Mouse (Mus musculus) embryonic facial prominence, embryonic 11.5 days (tissue): ENCODE measurements around the gene Pex16. TPM values are rescaled to one million over a fixed set of nuclear protein-coding genes. Genes with fewer than 3 reads are reported as not detected.
A peak's percentile ranks its signal among the peaks of the same experiment; 100 is the strongest.
"Not testable (repeated sequence)": the region's sequence is repeated elsewhere in the genome, so short reads cannot be mapped to it uniquely, and the experiment has no call there.

ENCODE experiments used
- ATAC-seq: fragments of 200-750 bp; cut with Nextera tagmentation; replicated peaks from 2 replicates; pipeline ENCODE4 v1.8.0; 2017; ENCODE audit warnings: low read depth; ENCODE audit not compliant: insufficient number of reproducible peaks, low FRiP score, low TSS enrichment
- DNase-seq: peaks from one replicate; pipeline ENCODE4 v3.0.0-alpha.2; 2015; ENCODE audit warnings: low spot score
- H3K27ac ChIP-seq: fragments of 300-500 bp; sonication (generic); replicated peaks from 2 replicates; pipeline ENCODE4 v1.5.1; 2014; ENCODE audit warnings: mild to moderate bottlenecking, low read depth, low read length, control low read depth
- H3K27me3 ChIP-seq: fragments of 300-500 bp; sonication (generic); 2 replicates; pipeline ENCODE4 v1.6.1; 2014; ENCODE audit warnings: mild to moderate bottlenecking, low read length, moderate library complexity, mixed read lengths; ENCODE audit not compliant: control insufficient read depth, insufficient read depth
- H3K36me3 ChIP-seq: fragments of 300-500 bp; sonication (generic); replicated peaks from 2 replicates; pipeline ENCODE4 v1.6.1; 2014; ENCODE audit warnings: low read depth, mild to moderate bottlenecking, low read length, moderate library complexity, mixed read lengths; ENCODE audit not compliant: control insufficient read depth, insufficient read depth
- H3K4me1 ChIP-seq: fragments of 300-500 bp; sonication (generic); 2 replicates; pipeline ENCODE4 v1.6.1; 2014; ENCODE audit warnings: low read length, mixed read lengths; ENCODE audit not compliant: control insufficient read depth, insufficient read depth
- H3K4me2 ChIP-seq: fragments of 300-500 bp; sonication (generic); 2 replicates; pipeline ENCODE4 v1.6.1; 2014; ENCODE audit warnings: low read depth, mild to moderate bottlenecking, control low read depth, low read length, moderate library complexity
- H3K4me3 ChIP-seq: fragments of 300-500 bp; sonication (generic); 2 replicates; pipeline ENCODE4 v1.5.1; 2014; ENCODE audit warnings: low read depth, low read length, control low read depth
- H3K9ac ChIP-seq: fragments of 300-500 bp; sonication (generic); replicated peaks from 2 replicates; pipeline ENCODE4 v1.6.1; 2014; ENCODE audit warnings: mild to moderate bottlenecking, control low read depth, low read length
- H3K9me3 ChIP-seq: fragments of 300-500 bp; sonication (generic); replicated peaks from 2 replicates; pipeline ENCODE4 v1.6.1; 2016; ENCODE audit warnings: mild to moderate bottlenecking, low read length, inconsistent platforms, mixed read lengths; ENCODE audit not compliant: control insufficient read depth
- WGBS: fragments of 180-500 bp; shearing (Covaris S2); extraction: QIAGEN DNeasy Blood & Tissue Kit; methylation state at CpG from one replicate; pipeline ENCODE4 v1.1.7; 2014; 5-methylcytosine and 5-hydroxymethylcytosine counted together
- polyA plus RNA-seq: library from polyadenylated mRNA; unstranded; fragments of >200 nt; fragmentation: Nextera tagmentation; extraction: Ambion mirVana; gene quantifications from 2 replicates; pipeline ENCODE4 v1.2.1, GENCODE M21; 2014

The Pex16 gene
- polyA plus RNA-seq, 1 experiment from 2014 or later = 11.7 TPM

DNA sequence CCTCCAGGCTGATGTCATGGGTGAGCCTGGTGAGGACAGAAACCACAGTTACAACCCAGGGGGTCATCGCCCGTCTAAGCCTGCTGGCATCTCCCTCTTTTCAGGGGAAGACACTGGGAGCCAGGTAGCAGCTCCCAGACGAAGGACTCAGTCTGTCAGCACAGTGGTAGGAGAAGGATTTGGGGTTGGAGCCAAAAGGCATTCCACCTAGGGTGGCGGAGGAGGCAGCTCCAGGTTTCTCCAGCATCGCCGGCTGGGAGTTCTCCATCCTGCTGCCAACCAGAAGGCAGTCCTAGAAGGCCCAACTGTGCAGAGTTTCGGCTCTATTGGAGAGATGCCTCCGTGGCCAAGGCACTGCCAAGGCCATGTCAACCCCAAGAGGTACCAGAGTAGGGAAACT, 16.6 kb downstream of the Pex16 start:
- H3K9ac ChIP-seq = no peak overlapping the region; the same call in 1 of the 2 replicates
- H3K36me3 ChIP-seq = no peaks in the 10 kb centered on the region; the same call in 1 of the 2 replicates
- no peaks in the 10 kb centered on the region for H3K9me3 ChIP-seq
- WGBS = 91% methylated on average over 8 of the region's 8 CpGs
- no peaks in the 10 kb centered on the region for H3K27me3 ChIP-seq
- no peak overlapping the region for H3K4me3 ChIP-seq
- DNase-seq = no peak
- no peak overlapping the region for H3K4me2 ChIP-seq
- peaks cover 20% of the 10 kb centered on the region for H3K4me1 ChIP-seq
- no peak for ATAC-seq
- 0 out of 2 replicates have a peak overlapping the region, but pooled peaks have one; percentile 28 for H3K27ac ChIP-seq

DNA sequence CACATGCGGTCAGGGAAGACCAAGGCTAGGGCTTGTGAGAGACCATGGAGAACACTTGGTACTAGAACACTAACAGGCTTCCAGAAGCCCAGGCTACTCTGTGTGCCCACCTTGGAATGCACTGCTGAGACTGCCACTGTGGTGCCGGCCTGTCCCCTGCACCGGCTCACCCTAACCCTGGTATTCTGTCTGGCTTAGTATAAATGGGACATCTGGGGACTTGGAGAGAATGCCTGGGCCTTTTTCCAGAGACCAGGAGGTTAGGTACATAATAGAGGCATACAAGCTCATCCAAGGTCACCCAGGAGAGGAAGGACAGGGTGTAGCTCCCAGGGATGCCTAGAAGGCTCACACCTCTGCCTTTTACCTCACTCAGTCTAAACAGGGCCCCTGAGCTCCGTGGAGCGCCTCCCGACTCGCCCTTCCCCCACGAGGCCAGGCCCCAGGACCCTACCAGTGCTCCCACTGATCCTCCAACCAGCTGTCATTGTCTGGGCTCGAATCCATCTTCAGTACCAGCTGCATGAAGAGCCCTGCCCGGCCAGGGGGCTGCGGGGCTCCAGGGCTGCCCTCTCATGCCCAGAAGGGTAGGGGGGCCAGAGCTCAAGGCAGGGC, 17.3 kb downstream of the Pex16 start:
- Histone ChIP-seq H3K36me3 (no peaks in the 10 kb centered on the region), H3K4me1 (peaks cover 20% of the 10 kb centered on the region), H3K9ac (peak overlapping the region; percentile 64), H3K4me3 (peak overlapping the region; percentile 43), H3K4me2 (peak overlapping the region; percentile 74), H3K9me3 (no peaks in the 10 kb centered on the region), H3K27me3 (no peaks in the 10 kb centered on the region), H3K27ac (peak overlapping the region; percentile 78)
- 26% methylated on average over 11 of the region's 11 CpGs for WGBS
- ATAC-seq (0 out of 2 replicates have a peak, but pooled peaks have one; percentile 0), DNase-seq (no peak)

DNA sequence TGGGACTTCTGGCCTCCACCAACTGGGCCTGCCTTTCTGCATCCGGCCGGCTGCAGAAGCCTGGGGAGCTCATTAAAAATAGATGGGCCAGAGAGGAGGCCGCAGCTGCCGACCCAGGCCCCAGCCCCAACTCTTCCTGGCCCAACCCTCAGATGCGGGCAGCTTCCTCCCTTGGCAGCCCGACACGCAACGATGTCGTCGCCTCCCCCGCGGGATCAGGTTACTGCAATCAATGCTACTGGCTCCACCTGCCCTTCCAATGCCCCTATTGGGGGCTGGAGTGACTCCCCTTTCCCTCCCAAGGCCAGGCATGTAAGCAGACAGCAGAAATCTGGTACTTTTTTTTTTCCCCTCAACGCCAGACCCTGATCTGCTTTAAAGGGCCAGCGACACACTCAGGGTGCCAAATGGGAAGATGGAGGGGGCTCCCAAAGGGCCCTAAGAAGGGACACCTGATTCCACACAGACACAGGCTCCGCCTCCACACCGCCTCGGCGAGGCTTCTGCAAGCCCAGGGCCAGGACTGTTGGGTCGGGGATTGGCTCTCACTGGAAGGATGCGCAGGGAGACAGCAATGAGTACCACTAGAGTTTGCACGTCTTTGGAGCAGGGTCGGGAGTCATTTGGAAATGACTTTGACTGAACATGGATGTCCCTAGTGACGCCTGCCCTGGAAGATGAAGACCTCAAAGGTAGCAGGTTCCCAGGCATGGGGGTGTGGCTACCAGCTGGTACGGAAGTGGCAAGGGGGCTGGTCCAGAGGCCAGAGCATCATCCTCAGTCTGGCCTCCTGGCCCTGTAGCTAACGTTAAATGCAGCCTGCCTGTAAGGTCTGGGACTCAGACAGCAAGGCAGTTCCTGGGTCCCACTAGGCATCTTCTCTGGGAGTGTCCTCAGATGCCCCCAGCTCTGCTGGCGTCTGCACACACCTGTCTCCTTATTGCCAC, 18.1 kb downstream of the Pex16 start:
- Histone ChIP-seq H3K36me3 (no peaks in the 10 kb centered on the region), H3K4me3 (peak overlapping the region; percentile 43), H3K27ac (peak overlapping the region; percentile 78), H3K4me1 (peaks cover 20% of the 10 kb centered on the region), H3K9ac (peak overlapping the region; percentile 64), H3K4me2 (peak overlapping the region; percentile 74), H3K27me3 (no peaks in the 10 kb centered on the region), H3K9me3 (no peaks in the 10 kb centered on the region)
- DNase-seq = peak; percentile 85
- ATAC-seq = peak; percentile 12; the same call in 1 of the 2 replicates
- 4% methylated on average over 26 of the region's 26 CpGs for WGBS

DNA sequence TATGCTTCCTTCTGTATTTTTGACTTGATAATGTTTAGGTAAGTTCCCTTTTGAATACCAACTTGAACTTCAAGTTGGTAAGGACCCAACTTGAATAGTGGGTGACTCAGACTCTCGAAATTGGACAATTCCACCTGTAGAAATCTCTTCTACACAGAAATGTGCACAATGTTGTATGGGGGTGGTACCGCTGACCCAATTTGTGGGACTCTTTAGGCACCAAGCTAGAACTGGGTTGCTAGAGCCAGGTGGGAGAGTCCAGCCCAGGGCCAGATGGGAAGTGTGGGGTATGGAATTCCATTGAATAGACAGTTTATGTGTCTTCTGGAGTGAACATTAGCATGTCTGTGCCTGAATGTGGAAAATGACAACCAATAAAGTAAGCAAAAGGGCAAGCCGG, 21.1 kb downstream of the Pex16 start:
- WGBS = 95% methylated on average over 3 of the region's 3 CpGs
- Histone ChIP-seq H3K36me3 (no peaks in the 10 kb centered on the region), H3K27me3 (no peaks in the 10 kb centered on the region), H3K9me3 (no peaks in the 10 kb centered on the region), H3K4me3 (no peak overlapping the region), H3K4me1 (peaks cover 11% of the 10 kb centered on the region), H3K4me2 (no peak overlapping the region), H3K27ac (no peak overlapping the region), H3K9ac (no peak overlapping the region)
- DNase-seq (no peak), ATAC-seq (no peak)

DNA sequence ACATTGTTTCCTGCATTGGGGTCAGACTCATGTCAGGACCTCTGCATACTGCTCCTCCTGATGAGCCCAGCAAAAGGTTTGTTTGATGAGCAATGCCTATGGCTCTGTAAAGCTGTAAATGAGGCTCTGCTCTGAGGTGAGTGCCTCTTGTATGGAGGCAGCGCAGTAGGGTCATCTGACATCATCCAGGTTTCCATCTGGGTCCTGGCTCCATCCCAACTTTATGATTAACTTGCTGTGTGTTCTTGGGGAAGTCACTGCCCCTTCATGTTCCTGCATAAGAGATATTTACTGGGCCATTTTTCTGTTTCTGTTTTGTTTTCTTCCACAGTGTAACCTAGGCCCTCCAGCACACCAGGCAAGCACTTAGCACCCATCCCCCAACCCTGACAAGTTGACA, 23.0 kb downstream of the Pex16 start:
- no peaks in the 10 kb centered on the region for H3K27me3 ChIP-seq
- H3K36me3 ChIP-seq = no peaks in the 10 kb centered on the region
- no peak overlapping the region for H3K4me3 ChIP-seq
- H3K4me1 ChIP-seq = peaks cover 5% of the 10 kb centered on the region; the same call in 1 of the 2 replicates
- no peak overlapping the region for H3K27ac ChIP-seq
- H3K9ac ChIP-seq = no peak overlapping the region
- H3K4me2 ChIP-seq = no peak overlapping the region
- 85% methylated on average over 1 of the region's 1 CpGs for WGBS
- H3K9me3 ChIP-seq = no peaks in the 10 kb centered on the region
- DNase-seq = no peak
- ATAC-seq = no peak

DNA sequence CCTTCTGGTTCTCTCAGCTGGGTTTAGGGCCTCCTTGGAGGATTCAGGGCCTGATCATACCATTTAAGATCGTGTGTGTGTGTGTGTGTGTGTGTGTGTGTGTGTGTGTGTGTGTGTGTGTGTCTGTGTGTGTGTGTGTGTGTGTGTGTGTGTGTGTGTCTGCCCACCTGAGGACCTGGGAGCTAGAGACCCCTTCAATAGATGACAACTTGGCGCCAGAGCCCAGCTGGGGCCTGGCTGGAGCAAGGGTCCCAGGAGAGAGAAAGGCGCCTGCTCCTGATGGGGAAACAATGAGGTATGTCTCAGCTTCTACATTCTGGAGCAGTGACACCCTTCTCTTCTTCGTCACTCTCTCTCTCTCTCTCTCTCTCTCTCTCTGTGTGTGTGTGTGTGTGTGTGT, 25.4 kb downstream of the Pex16 start:
- not testable (repeated sequence) for H3K9me3 ChIP-seq, H3K4me1 ChIP-seq, ATAC-seq, DNase-seq, H3K27ac ChIP-seq, H3K9ac ChIP-seq, H3K27me3 ChIP-seq, H3K4me3 ChIP-seq, H3K4me2 ChIP-seq, H3K36me3 ChIP-seq
- WGBS = 68% methylated on average over 4 of the region's 4 CpGs

DNA sequence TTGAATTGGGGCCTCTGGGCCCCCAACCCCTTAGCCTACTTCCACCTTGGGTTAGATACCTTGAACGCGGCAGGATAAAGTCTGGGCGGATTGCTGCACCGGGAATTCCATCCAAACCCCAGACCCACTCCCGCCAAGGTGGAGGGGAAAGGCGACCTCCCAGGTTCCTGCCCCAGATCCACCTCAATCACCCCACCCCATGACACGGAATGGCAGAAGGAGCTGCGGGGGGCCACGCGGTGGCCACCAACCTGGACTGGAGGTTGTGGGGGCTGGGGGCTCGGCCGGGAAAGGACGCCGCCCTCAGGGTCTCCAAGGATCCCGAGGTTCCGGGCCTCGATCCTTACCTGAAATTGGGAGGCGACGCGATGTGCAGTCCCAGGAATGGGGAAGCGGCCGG, 26.2 kb downstream of the Pex16 start:
- peak overlapping the region; percentile 71 for H3K9ac ChIP-seq
- DNase-seq = peak; percentile 1
- ATAC-seq = no peak
- peak overlapping the region; percentile 63 for H3K4me3 ChIP-seq
- H3K27me3 ChIP-seq = no peaks in the 10 kb centered on the region
- WGBS = 3% methylated on average over 21 of the region's 22 CpGs
- H3K9me3 ChIP-seq = no peaks in the 10 kb centered on the region
- H3K4me1 ChIP-seq = no peaks in the 10 kb centered on the region
- H3K27ac ChIP-seq = 0 out of 2 replicates have a peak overlapping the region, but pooled peaks have one; percentile 20
- peaks cover 3% of the 10 kb centered on the region; the same call in 1 of the 2 replicates for H3K36me3 ChIP-seq
- peak overlapping the region; percentile 95 for H3K4me2 ChIP-seq
